Mouse (Mus musculus): ENCODE measurements at regions not wholly inside any gene's neighbourhood (a gene's known extent, or its start where the extent isn't known, plus 50 kb on each side); places are given as distances from the start of the nearest gene placed in this dataset.

DNA sequence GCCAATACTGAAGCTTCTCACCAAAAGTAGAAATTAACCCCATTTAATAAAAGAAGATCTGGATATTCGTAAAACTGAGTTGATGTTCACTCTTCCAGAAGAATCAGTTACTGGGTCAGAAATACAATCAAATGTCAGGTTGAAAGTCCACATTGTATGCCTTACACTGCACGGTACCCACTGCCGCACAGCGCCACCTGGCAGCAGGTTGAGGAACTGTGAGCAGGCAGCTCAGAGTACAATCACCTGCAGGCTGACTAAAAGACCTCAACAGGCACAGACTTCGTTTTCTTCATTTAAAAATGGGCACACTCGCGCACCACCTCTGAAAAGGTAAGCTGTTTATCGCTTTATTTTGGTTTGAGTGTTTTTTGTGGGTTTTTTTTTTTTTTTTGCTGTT lies 341.8 kb upstream of the Mms22l start:
- peak; percentile 77 to 79 for DNase-seq

- DNase-seq, result no peak
Measured at GRCm38 (mm10) chr4:24173750-24174149, 322.5 kb upstream of the Mms22l start.

GRCm38 (mm10) chr4:24213262-24214036 lies 282.8 kb upstream of the Mms22l start:
- no peak for DNase-seq

GRCm38 (mm10) chr4:24214037-24214362 lies 282.3 kb upstream of the Mms22l start:
- no peak for DNase-seq

GRCm38 (mm10) chr4:24218383-24218934 lies 277.8 kb upstream of the Mms22l start:
- no peak for DNase-seq

- no peak for DNase-seq
Measured at GRCm38 (mm10) chr4:24219074-24219497, 277.2 kb upstream of the Mms22l start.

DNA sequence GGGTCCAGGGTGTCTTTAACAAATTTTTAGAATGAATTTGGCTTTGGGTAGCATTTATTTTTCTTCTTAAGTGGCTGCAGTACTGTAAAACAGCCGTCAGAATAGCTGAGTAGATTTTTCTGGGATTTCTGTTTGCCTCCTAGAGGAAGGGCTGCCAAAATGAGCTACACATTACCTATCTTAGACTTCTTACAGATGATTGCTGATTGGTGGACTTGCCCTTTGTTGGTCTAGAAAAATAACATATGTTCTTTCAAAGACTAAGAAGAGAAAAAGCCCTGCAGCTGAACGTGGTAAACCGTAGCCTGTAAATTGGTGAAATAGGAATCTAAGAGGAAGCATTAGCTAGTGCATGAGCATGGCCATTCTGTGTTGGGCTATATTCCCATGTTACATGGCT lies 276.7 kb upstream of the Mms22l start:
- DNase-seq, result no peak

DNA sequence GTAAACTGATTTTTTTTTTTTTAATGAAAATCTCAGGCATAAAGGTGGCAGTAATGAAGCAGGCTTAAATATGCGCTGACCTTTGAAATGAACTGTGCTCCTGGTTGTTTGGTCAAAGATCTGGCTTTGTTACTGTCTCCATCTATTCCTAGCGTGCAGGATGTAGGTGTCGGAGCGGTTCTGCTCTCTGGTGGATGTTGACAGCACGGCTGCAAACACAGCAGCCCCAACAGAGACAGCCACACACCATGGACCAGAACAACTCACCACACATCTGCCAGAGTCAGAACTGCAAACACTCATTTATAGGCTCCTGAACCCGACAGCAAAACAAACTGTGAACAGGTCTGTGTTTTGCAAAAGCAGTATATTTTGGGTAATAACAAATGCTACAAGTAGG lies 251.1 kb upstream of the Mms22l start:
- no peak for DNase-seq

- no peak for DNase-seq
Measured at GRCm38 (mm10) chr4:24248142-24249054, 247.9 kb upstream of the Mms22l start.

- peak; percentile 2 to 27 for DNase-seq
Measured at GRCm38 (mm10) chr4:24249243-24249970, 246.8 kb upstream of the Mms22l start.

GRCm38 (mm10) chr4:24278154-24278553 lies 218.1 kb upstream of the Mms22l start:
- DNase-seq, result no peak

Measured in kidney, postnatal 4 days (tissue).